Mouse (Mus musculus) spleen, postnatal 4 days (tissue): Measurements from ENCODE around the gene Ralgds.

Experiments
- DNase-seq, 2 experiments: peaks; one replicate each; pipeline ENCODE4 v3.0.0; 2022; ENCODE audit warnings: low spot score in 2 of 2

Gene Ralgds

DNA sequence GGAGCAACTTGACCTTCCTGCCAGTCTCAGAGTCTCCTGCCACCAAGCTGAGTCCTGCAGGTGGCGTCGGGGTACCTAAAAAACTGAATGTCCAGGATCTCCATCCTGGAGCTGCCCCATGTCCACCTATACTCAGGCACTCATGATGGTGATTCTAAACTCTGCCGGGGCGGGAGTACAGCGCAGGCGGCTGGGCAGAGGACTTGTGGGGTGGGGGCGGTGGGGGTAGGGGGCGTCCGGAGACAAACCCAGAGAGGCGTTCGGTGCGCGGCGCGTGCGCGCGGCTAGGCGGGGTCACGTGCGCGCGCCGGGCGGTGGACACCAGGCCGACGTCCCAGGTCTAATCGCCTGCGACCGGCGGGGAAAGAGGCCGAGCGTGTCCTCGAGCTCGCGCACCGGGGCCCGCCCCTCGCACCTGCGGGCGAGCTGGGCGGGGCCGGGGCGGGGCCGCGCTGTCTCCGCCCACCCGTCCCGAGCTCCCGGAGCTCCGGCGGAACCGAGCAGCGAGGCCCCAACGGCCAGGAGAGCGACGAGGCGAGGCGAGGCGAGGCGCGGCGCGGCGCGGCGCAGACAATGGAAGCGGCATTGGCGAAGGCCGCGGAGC, at the start of gene Ralgds:
TSS of gene Ralgds (plus strand) at position 328 of the 604 bp plus-strand sequence.
- DNase-seq = peak in 1 of 2 experiments; percentile 68

DNA sequence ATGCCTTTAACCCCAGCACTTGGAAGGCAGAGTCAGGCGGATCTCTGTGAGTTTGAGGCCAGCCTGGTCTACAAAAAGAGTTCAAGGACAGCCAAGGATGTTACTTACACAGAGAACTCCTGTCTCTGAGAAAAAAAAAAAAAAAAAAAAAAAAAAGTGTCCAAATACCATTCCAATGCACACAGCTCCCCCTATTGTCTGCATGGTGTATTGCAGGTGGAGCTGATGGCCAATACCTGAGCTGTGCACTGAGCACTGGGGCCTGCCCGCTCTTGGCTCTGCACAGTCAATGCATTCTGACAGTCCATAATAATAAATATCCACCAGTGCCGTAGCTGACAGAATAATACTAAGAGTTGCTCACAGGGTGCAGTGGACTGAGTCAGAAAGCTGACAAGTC, 49.0 kb upstream of the Ralgds start:
- DNase-seq = peak; percentile 53 to 79

DNA sequence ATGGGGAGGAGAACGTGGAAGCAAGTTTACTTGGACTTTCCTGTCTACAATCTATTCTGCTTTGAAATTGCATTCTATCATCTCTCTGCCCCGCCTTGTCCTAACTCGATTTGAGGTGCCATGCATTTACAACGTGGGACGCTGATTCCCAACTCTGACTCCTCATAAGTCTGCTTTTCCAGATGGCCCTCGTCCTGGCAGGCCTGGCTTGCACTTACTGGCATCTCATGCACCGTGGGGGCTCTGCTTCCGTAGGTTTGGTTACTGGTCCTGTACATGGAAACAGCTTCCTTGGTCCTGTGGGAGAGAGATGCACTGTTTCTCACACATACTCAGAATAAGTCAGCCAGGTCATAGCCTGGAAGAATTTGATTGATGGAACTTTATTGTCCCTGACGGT, 48.0 kb upstream of the Ralgds start:
- no peak for DNase-seq

DNA sequence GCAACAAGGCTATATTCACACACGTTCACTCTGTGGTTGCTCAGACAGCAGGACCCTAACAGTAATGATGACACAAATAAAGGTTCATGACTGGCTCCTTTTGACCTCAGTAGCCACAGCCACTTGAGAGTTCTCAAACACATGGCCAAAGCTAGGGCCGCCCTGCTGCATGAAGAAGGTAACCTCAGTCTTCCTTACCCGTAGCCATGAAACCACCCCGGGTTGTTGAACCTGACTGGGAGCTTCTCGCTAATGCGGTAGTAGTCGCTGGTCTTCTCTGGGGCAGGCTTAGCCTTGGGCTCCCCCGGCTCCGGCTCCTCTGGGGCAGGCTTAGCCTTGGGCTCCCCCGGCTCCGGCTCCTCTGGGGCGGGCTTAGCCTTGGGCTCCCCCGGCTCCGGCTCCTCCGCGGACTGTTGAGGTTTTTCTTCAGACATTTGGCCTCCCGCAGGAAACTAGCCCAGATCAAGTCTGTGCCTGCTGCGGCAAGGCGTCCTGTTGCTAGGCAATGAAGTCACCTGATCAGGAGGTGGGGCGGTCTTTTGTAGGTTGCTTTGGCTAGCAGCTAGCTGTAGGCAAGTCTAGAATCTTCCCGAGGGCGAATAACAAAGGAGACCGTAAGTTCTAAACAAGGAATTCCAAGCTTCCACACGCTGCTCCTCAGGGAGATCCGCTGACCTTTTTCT, 46.9 kb upstream of the Ralgds start, which contains the start of gene 1700007K13Rik:
TSS of gene 1700007K13Rik (minus strand) at position 497 of the 683 bp plus-strand sequence.
- peak in 1 of 2 experiments; percentile 63 for DNase-seq

DNA sequence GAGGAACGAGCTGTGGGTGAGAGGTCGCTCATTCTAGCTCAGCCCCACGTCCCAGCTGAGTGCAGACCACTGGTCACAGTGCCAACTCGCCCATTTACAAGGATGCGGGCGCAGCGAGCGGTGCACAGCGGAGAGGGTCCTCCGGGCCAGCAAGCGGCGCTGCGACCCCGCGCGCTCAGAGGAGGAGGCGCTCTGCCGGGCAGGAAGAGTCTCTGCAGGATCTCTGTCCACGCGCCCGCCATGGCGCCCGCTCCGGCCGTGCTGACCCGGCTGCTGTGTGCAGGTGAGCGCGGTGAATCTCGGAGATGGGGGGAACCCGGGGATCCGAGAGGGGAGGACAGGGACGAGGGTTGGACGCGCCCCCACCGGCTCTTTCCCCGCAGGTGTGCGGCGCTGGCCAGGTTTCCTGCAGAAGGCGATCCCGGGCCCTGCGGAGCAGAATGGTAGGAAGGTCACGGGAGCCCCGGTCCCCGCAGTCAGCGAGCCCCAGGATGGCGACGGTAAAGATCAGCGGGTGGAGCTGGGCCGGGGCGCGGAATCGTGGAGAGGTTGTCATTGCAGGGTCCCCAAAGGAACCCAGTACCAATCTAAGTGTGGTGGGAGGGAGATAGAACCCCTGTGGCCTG, 45.0 kb upstream of the Ralgds start, which contains the start of gene Mrps2:
TSS of gene Mrps2 (plus strand) at position 207 of the 626 bp plus-strand sequence.
- DNase-seq = peak; percentile 80 to 92

DNA sequence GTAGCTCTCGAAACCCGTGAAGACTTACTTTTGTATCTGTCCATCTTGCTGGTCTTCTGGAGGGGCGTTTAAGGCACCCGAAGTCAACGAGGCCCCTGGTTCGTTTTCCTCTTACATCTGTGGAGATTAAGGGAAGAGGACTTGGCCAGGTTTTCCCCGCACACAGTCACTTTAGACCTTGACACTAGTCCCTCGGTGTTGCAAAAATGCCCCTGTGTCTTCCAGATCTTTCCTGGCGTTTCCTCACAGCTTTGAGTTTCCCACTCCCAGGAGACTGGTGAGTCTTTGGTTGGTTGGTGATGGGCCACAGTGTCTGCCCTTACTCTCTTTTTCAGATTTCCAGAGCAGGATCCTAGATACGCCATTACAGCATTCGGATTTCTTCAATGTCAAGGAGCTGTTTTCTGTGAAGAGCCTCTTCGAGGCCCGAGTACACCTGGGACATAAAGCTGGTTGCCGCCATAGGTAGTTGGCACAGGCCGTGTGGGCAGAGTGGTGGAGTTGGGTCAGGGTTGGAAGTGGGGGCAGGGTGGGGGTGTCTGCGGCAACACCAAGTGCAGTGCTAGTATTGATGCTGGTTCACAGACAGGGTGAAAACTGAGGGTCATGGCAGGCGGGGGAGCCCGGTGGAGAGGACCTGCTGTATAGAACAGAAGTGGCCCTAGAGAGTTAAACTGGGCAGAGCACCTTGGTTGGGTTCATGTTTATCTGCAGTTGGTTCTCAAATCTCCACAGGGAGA, 44.3 kb upstream of the Ralgds start:
- DNase-seq = peak; percentile 11 to 58

DNA sequence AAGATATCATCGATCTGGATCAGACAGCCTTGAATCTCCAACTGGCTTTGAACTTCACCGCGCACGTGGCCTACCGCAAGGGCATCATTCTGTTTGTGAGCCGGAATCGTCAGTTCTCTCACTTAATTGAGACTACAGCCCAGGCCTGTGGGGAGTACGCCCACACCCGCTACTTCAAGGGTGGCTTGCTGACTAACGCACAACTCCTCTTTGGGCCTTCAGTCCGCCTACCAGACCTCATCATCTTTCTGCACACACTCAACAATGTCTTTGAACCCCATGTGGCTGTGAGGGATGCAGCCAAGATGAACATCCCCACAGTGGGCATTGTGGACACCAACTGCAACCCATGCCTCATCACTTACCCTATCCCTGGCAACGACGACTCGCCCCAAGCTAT, 43.5 kb upstream of the Ralgds start:
- DNase-seq = peak in 1 of 2 experiments; percentile 53

DNA sequence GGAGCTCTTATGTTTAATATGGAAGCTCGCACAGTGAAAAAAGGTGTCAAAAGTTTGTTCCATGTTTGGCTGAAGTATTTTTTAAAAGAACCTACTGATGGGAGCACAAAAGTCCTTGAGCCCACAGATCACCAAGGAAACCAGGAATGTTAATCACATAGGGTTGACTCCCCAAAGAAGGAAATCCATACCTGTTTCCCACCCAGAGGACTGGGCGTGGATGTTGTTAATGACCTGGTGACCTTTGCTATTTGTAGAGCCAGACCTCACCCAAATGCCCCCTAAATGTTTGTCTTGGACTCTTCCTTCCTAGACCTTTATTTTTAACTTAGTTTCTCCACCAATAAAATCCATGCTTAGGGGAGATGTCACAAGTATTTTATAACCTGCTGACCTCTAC, 42.3 kb upstream of the Ralgds start:
- peak in 1 of 2 experiments; percentile 9 for DNase-seq

DNA sequence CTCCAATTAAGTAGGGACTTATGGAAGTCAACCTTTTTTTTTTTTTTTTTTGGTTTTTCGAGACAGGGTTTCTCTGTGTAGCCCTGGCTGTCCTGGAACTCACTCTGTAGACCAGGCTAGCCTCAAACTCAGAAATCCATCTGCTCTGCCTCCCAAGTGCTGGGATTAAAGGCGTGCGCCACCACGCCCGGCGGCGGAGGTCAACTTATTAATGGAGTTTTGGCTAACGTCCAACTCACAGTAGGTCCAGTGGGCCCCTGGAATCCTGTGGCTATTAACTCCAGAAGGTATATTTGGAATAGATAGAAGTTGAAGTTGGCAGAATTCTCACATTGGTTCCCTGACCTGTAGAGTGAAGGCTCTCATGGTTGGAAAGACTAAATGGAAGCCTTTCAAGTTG, 40.9 kb upstream of the Ralgds start:
- DNase-seq = peak in 1 of 2 experiments; percentile 44

DNA sequence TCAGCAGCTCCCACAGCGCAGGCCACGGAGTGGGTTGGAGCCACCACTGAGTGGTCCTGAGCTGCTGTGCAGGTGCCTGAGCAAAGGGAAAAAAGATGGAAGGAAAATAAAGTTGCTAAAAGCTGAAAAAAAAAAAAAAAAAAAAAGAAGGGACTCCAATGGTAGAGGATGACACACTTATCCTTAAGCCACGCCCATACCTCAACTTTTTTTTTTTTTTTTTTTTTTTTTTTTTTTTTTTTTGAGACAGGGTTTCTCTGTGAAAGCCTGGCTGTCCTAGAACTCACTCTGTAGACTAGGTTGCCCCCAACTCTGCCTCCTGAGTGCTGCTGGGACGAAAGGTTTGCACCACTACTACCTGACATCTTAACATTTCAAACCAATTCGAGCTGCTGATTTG, 34.9 kb upstream of the Ralgds start:
- DNase-seq = peak in 1 of 2 experiments; percentile 17

DNA sequence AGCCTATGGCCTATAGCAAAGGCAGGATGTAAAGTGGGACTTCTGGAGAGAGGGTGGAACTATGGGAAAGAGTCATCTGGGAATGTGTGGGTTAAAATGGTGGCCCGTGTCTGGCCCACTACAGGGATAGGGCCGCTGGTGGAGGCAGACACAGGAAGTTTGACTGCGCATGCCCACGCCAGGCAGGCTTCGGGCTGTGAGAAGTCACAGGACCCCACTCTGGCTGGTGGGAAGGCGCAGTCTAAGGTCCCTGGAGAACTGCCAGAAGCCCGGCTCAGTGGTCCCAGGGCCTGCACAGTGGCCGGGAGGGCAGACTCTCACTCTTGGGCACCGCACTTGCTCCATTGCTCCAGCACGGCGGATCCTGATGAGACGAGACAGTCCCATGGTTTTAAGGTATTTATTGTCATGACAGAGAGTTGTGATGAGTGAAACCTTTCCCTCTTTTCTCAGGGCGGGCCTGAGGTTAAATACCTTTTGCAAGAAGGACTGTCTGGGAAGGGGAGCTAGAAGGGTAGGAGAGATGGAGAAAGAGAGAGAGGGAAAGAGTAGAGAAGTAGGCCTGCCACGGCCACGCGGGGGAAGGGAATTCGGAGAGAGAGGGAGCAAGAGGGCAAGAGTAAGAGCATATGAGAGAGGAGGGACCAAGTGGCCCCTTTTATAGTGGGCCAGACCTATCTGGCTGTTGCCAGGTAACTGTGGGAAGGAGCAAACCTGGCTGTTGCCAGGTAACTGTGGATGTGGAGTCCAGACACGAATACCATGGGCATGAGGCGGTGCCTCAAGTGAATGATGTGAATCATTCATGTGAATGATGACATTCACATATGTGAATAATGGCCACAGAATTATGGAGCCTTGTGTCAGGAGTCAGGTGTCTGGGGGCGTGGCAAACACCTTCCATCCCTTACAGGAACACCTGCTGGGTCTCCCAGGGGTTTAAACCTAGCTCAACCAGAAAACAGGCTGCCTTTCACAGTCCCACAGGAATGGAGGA, 33.4 kb upstream of the Ralgds start:
- peak in 1 of 2 experiments; percentile 55 for DNase-seq

DNA sequence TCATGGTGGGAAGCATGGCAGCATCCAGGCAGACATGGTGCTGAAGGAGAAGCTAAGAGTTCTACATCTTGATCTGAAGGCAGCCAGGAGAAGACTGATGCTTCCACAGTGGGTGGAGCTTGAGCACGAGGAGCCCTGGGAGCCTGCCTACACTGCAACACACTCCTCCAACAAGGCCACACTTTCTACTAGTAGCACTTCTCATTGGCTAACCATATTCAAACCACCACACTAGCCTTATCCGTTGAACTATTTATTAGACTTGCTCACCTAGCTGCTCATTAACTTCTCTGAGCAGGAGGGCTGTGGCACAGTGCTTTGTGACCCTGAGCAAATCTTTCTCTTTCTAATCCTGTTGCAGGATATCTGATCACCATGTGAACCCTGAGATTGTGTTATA, 29.1 kb upstream of the Ralgds start:
- DNase-seq = peak in 1 of 2 experiments; percentile 33

DNA sequence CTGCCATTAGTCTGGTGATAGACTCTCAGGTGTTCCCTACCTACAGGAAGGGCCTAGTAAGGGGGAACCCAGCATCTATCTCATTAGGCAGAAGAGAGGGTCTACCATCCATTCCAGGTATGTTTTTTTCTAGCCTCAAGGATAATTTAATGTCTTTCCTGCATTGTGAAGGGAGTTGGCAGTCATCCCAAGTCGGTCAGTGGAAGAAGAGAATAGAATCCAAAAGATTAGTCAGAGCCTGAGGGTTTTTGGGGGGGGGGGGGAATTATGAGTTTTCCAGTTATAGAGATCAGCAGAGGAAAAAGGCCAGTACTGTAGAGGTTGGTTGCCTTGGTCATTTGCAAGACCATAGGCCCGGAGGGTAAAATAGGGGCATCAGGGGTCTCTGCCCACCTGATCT, 18.4 kb upstream of the Ralgds start:
- DNase-seq = no peak

DNA sequence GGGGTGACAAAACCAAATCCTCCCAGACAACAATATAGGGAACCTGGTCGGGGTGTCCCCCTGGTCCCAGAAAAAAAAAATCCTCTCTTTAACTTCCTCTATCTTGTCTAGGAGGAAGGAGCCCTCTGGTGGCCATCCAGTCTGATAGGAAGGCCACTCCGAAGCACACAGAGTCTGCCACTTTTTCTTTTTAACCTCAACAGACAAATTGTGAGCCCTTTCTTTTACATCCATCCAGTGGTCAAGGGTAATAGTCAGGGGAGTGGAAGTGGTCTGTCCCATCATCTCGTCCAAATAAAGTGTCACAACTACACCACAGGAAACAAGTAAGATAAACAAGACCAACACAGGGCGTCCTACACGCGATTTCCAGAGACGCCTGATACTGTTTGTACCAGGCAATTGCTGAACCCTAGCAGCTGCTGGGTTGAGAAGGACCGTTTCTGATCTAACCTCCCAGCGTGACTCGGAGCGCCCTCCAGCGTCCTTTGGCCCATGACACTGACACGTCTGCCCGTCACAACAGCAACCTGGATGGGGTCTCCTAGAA, 17.6 kb upstream of the Ralgds start:
- DNase-seq = peak in 1 of 2 experiments; percentile 61

DNA sequence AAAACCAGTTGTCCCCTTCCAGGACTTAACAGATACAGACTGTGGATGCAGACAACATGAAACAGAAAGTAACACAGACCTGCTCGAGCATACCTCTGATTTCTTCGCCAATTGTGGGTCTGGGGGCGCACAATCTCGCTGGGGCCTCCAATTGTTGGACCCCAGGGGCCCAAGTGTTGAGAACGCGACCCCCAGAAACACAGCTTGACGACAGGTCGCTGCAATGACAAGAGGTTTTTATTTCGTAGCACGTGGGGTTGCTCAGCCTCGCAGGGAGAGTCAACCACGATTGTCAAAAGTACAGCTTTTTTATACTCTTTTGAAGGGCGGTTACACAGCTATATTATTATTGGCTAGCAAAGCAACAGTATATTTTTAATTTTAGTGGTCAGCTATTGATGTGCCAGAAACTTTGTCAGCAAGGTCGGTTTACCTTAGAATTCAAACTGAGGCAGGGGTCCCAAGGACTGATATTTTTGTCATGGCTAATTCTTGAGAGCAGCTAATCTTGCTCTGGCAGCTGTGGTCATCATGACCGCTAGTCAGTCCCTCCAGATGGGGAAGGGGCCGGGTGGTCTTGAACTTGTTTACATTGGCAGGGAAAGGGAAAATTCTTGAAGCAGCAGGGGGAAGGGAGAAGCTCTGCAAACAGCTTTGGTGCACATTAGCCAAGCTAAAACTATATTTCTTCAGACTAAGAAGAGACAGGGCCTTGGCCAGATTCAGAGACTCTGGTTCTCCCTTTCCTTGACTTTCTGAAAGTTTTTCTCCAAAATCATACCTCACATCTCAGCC, 16.9 kb upstream of the Ralgds start:
- peak in 1 of 2 experiments; percentile 54 for DNase-seq

DNA sequence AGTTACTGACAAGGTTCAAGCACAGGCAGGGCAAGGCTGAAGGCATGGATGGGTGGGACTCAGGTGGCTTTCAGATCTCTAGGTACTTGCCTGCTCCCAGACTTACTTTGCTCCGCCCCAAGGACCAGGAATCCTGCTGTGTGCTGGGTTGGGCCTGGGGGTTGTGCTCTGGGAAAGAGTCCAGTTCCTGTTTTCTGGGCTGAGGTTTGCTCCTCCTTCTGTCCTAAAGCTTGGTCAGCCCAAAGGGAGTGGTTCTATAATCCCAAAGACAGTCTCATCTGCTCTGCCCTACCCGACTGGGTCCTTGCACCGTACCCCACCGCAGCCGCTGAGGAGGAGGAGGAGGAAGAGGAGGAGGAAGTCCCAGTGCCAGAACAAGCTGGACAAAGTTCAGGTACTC, 16.3 kb upstream of the Ralgds start, which contains the start of gene Gbgt1:
TSS of gene Gbgt1 (plus strand) at position 221 of the 400 bp plus-strand sequence.
- DNase-seq = peak in 1 of 2 experiments; percentile 54

DNA sequence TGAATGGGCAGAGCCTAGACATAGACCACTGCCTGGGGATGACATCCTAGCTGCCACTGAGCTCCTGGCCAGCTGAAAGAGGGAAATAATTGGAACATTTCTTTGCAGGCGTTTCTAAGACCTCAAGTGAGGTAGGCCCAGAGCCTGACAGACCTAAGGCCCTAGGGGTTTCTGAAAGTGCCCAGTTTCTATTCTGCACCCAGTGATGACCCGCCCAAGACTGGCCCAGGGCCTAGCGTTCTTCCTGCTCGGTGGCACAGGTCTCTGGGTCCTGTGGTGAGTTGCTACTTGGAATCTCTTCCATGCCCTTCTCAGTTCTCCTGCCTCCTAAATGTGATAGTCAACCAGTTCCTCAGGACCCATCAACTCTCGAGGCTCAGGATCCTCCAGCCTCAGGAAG, 15.4 kb upstream of the Ralgds start:
- DNase-seq = peak in 1 of 2 experiments; percentile 54

DNA sequence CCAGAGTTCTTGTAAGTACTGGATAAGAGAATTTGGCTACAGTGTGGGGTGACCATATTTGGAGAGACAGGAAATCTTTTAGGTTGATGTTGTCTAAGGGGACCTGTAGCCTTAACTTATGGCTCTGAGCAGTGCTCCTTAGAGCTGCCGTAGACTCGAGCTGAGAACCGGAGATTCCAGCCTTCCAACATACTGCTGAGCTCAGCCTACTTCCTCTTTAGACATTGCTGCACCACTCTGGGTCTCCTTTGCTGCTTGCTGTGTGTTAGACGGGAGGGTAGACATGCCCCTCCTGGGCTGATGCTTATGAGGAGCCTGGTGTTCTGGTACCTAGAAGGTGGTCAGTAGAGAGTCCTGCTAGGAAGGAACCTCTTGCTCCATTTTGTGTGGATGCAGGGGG, 14.5 kb upstream of the Ralgds start:
- DNase-seq = peak in 1 of 2 experiments; percentile 46

DNA sequence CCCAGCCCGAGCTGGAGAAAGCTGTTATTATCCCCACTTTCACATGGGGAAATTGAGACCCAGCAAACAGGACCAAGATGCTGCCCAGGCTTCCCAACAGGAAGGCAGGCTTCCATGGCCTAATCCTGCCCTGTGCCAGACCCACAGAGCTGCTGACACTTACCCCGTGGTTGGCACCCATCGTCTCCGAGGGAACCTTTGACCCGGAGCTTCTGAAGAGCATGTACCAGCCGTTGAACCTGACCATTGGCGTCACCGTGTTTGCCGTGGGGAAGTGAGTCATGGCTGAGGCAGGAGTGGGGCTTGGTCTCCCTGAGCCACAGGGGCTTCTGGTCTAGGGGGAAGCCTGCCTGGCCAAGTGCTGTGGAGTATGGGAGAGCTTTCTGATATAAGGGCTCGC, 9.9 kb upstream of the Ralgds start:
- peak in 1 of 2 experiments; percentile 49 for DNase-seq
